Mouse (Mus musculus) CH12.LX (cell line): ENCODE measurements around the gene Vrtn.

Source experiments
- CHD1 ChIP-seq: IDR thresholded peaks from 2 replicates; pipeline ENCODE4 v1.6.1; 2012; ENCODE audit warnings: low read depth, low read length, improper control_type of control experiment, inconsistent platforms
- CTCF ChIP-seq, 2 experiments: IDR thresholded peaks in 1 of 2; conservative IDR thresholded peaks in 1 of 2; 2 replicates each; pipeline ENCODE4 v1.5.1; 2011 to 2012; ENCODE audit warnings: low read depth in 2 of 2, low read length in 2 of 2, improper control_type of control experiment in 1 of 2, inconsistent platforms in 1 of 2, mild to moderate bottlenecking in 1 of 2, moderate library complexity in 1 of 2
- EP300 ChIP-seq: IDR thresholded peaks from 2 replicates; pipeline ENCODE4 v1.6.1; 2011; ENCODE audit warnings: low read length, improper control_type of control experiment
- MEF2A ChIP-seq: IDR thresholded peaks from 2 replicates; pipeline ENCODE4 v1.6.1; 2014; ENCODE audit warnings: low read depth, mild to moderate bottlenecking, inconsistent platforms, low read length, improper control_type of control experiment, borderline replicate concordance
- NRF1 ChIP-seq: IDR thresholded peaks from 2 replicates; pipeline ENCODE4 v1.6.1; 2014; ENCODE audit warnings: low read depth, mild to moderate bottlenecking, inconsistent platforms, low read length, improper control_type of control experiment, moderate library complexity
- RCOR1 ChIP-seq: conservative IDR thresholded peaks from 2 replicates; pipeline ENCODE4 v1.6.1; 2012; ENCODE audit warnings: low read depth, mild to moderate bottlenecking, inconsistent platforms, low read length, improper control_type of control experiment
- SMC3 ChIP-seq: IDR thresholded peaks from 2 replicates; pipeline ENCODE4 v1.6.1; 2011; ENCODE audit warnings: low read depth, low read length, improper control_type of control experiment

- TF ChIP-seq NRF1 = no peak
- TF ChIP-seq SMC3 = peak; percentile 57
- no peak for TF ChIP-seq CHD1
- TF ChIP-seq RCOR1 = no peak
- TF ChIP-seq CTCF (conservative IDR thresholded peaks at IDR 0.05 in 1 of 2, IDR thresholded peaks at IDR 0.05 in 1 of 2; ENCODE audit: low read depth in 2 of 2, low read length in 2 of 2) = peak; percentile 22 to 61; a peak in 2 of 4 replicates
- TF ChIP-seq EP300 = no peak
- TF ChIP-seq MEF2A = no peak
Measured at GRCm38 (mm10) chr12:84670555-84670954, 29.7 kb downstream of the Vrtn start.
